ENCODE assay signal across 10 mouse cellular contexts in the genomic region with DNA sequence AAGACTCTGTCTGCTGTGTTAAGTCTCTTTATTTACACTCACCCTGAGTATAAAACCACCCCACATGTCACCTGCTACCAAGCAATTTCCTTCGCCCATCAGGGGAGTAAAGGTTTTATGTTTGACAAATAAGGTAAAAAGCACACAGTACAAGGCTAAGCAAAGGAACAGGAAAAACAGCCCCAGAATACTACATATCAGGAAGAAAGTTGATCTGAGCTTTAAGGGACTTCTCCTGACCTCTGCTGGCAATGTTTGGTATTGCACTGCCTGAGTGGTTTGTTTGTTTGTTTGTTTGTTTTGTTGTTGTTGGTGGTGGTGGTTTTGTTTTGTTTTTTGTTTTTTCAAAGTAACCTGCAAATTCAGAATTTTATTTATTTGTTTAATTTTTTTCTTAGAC. TPM values are rescaled to one million over a fixed set of nuclear protein-coding genes. Genes with fewer than 3 reads are reported as not detected.
DNase-seq lines count a peak whose midpoint lies in the region; ATAC-seq and TF ChIP-seq lines count a peak whose summit lies in the region.
"Had no signal": no experiment of that assay in that cellular context is flagged by ENCODE, and none has a peak within 500 bp of the region (broad histone marks: within the 10 kb centered on the region; RNA-seq: fewer than 3 reads in every experiment).

No protein-coding gene starts in this region.

- intact Hi-C loops in gastrocnemius, postnatal 14 days (cut with DNase I; ENCODE audit: low total_unique reads): no loop called here

- no peak overlapping the region for H3K27ac ChIP-seq in kidney, embryonic 16.5 days (ENCODE audit: low read length)
- no peak overlapping the region for H3K27ac ChIP-seq in MEL (ENCODE audit: control insufficient read depth, low read depth, low read length)
- H3K27ac ChIP-seq: lung, embryonic 15.5 days had no signal

- no peaks in the 10 kb centered on the region; the same call in 1 of the 2 replicates for H3K9me3 ChIP-seq in kidney, embryonic 16.5 days (ENCODE audit: low read length)
- H3K9me3 ChIP-seq in MEL (replicated peaks; ENCODE audit: insufficient read depth, low read length): no peaks in the 10 kb centered on the region
- H3K9me3 ChIP-seq: lung, embryonic 15.5 days had no signal

- H3K79me2 ChIP-seq in MEL (ENCODE audit: control insufficient read depth, insufficient read depth, low read length, poor library complexity): no peaks in the 10 kb centered on the region

- TF ChIP-seq EP300 in MEL (IDR thresholded peaks at IDR 0.05; ENCODE audit: low read depth in 1 of 2, low read length in 2 of 2): no peak

- no peak for ATAC-seq in kidney, embryonic 16.5 days (ENCODE audit: low FRiP score, low TSS enrichment)
- ATAC-seq in common myeloid progenitor, adult 5-6 weeks (replicated peaks; ENCODE audit: low read depth, poor library complexity, severe bottlenecking): peak; percentile 57; the same call in 1 of the 2 replicates

- DNase-seq in kidney, adult 9 months: peak; percentile 64
- peak; percentile 49 for DNase-seq in CD4-positive helper T cell, adult 2 months (ENCODE audit: low read depth, low spot score)
- DNase-seq in MEL (ENCODE audit: low read depth, low spot score): peak; percentile 79
- DNase-seq in layer of hippocampus, postnatal 10 days (ENCODE audit: low spot score in 2 of 2): peak; percentile 69 to 73
- DNase-seq in retina, embryonic 14.5 days (ENCODE audit: low spot score): peak; percentile 78
- no peak for DNase-seq in gastrocnemius, postnatal 14 days

- peak; percentile 96 for TF ChIP-seq RAD21 in MEL (IDR thresholded peaks at IDR 0.05; ENCODE audit: low read depth, low read length)

- TF ChIP-seq POLR2A in MEL (IDR thresholded peaks at IDR 0.05; ENCODE audit: control insufficient read depth in 1 of 2, insufficient read depth in 1 of 2, low read depth in 1 of 2, low read length in 2 of 2, poor library complexity in 1 of 2): no peak

- peak; percentile 59 to 99 (median 98) for TF ChIP-seq CTCF in MEL (IDR thresholded peaks at IDR 0.05 in 2 of 3, conservative IDR thresholded peaks at IDR 0.05 in 1 of 3; ENCODE audit: control insufficient read depth in 1 of 3, insufficient read depth in 1 of 3, low read depth in 2 of 3, low read length in 3 of 3, poor library complexity in 1 of 3, severe bottlenecking in 1 of 3)

- no peaks in the 10 kb centered on the region for H3K36me3 ChIP-seq in kidney, embryonic 16.5 days (ENCODE audit: insufficient read depth, low read length)
- H3K36me3 ChIP-seq in MEL (ENCODE audit: control insufficient read depth in 1 of 2, insufficient read depth in 2 of 2, low read length in 2 of 2): peaks cover 0 to 16% of the 10 kb centered on the region in 2 experiments; a peak in 2 of 4 replicates
- H3K36me3 ChIP-seq: lung, embryonic 15.5 days had no signal

- H3K9ac ChIP-seq in kidney, embryonic 16.5 days (replicated peaks; ENCODE audit: low read length): no peak overlapping the region
- no peak overlapping the region for H3K9ac ChIP-seq in MEL (ENCODE audit: control insufficient read depth, low read depth, low read length, poor library complexity, severe bottlenecking)
- H3K9ac ChIP-seq: lung, embryonic 15.5 days had no signal

- peaks cover 31% of the 10 kb centered on the region for H3K4me1 ChIP-seq in kidney, embryonic 16.5 days (ENCODE audit: insufficient read depth, low read length)
- peaks cover 18 to 25% of the 10 kb centered on the region in 2 experiments for H3K4me1 ChIP-seq in MEL (ENCODE audit: control insufficient read depth in 1 of 2, insufficient read depth in 2 of 2, low read length in 2 of 2)
- H3K4me1 ChIP-seq: lung, embryonic 15.5 days had no signal

- 49% methylated on average over 1 of the region's 1 CpGs for WGBS in kidney, embryonic 16.5 days

- no peak overlapping the region for H3K4me2 ChIP-seq in kidney, embryonic 16.5 days (replicated peaks; ENCODE audit: low read depth, low read length)
- H3K4me2 ChIP-seq: lung, embryonic 15.5 days had no signal

- no peaks in the 10 kb centered on the region for H3K27me3 ChIP-seq in kidney, embryonic 16.5 days (ENCODE audit: insufficient read depth, low read length)
- H3K27me3 ChIP-seq in MEL (ENCODE audit: control insufficient read depth in 1 of 2, insufficient read depth in 2 of 2, low read length in 2 of 2): no peaks in the 10 kb centered on the region
- H3K27me3 ChIP-seq: lung, embryonic 15.5 days had no signal

- no peak overlapping the region for H3K4me3 ChIP-seq in kidney, embryonic 16.5 days (ENCODE audit: low read length)
- no peak overlapping the region for H3K4me3 ChIP-seq in MEL (ENCODE audit: control insufficient read depth in 1 of 2, insufficient read depth in 1 of 2, low read depth in 2 of 2, low read length in 2 of 2)
- H3K4me3 ChIP-seq: lung, embryonic 15.5 days had no signal

TF ChIP-seq in MEL, 35 proteins besides CTCF, POLR2A, EP300 and RAD21:
- 0 out of 2 replicates have a peak, but pooled peaks have one; percentile 28 for TF ChIP-seq MAZ (IDR thresholded peaks at IDR 0.05; ENCODE audit: low read depth, low read length)
- 0 out of 2 replicates have a peak, but pooled peaks have one; percentile 11 for TF ChIP-seq BHLHE40 (IDR thresholded peaks at IDR 0.05; ENCODE audit: borderline replicate concordance, low read depth, low read length)
- no peak for TF ChIP-seq CHD2 (IDR thresholded peaks at IDR 0.05; ENCODE audit: low read length)
- TF ChIP-seq TAL1 (IDR thresholded peaks at IDR 0.05; ENCODE audit: low read length): no peak
- TF ChIP-seq HCFC1 (IDR thresholded peaks at IDR 0.05; ENCODE audit: low read depth, low read length): peak; percentile 39; the same call in 1 of the 2 replicates
- no peak for TF ChIP-seq MYC (IDR thresholded peaks at IDR 0.05; ENCODE audit: low read depth, low read length)
- TF ChIP-seq GABPA (IDR thresholded peaks at IDR 0.05; ENCODE audit: low read depth, low read length): no peak
- TF ChIP-seq POLR2AphosphoS5 (IDR thresholded peaks at IDR 0.05; ENCODE audit: borderline replicate concordance, low read depth, low read length): no peak
- no peak for TF ChIP-seq E2F4 (IDR thresholded peaks at IDR 0.05; ENCODE audit: borderline replicate concordance, low read depth, low read length)
- TF ChIP-seq NELFE (IDR thresholded peaks at IDR 0.05; ENCODE audit: low read depth, low read length): no peak
- no peak for TF ChIP-seq RCOR1 (IDR thresholded peaks at IDR 0.05; ENCODE audit: low read depth, low read length)
- TF ChIP-seq MXI1 (IDR thresholded peaks at IDR 0.05; ENCODE audit: low read depth, low read length): no peak
- TF ChIP-seq MAFK (IDR thresholded peaks at IDR 0.05; ENCODE audit: borderline replicate concordance, low read depth, low read length): no peak
- TF ChIP-seq ELF1 (IDR thresholded peaks at IDR 0.05; ENCODE audit: low read depth, low read length): peak; percentile 54; the same call in 1 of the 2 replicates
- TF ChIP-seq TBP (IDR thresholded peaks at IDR 0.05; ENCODE audit: low read depth, low read length): no peak
- no peak for TF ChIP-seq MEF2A (IDR thresholded peaks at IDR 0.05; ENCODE audit: extremely low read depth, insufficient replicate concordance, low read depth, low read length, poor library complexity, severe bottlenecking)
- TF ChIP-seq SMC3 (IDR thresholded peaks at IDR 0.05; ENCODE audit: low read depth, low read length): peak; percentile 92
- no peak for TF ChIP-seq USF1 (IDR thresholded peaks at IDR 0.05; ENCODE audit: low read depth, low read length)
- no peak for TF ChIP-seq GATA1 (IDR thresholded peaks at IDR 0.05; ENCODE audit: low read depth, low read length)
- TF ChIP-seq SIN3A (IDR thresholded peaks at IDR 0.05; ENCODE audit: low read length): peak; percentile 72; the same call in 1 of the 2 replicates
- no peak for TF ChIP-seq MYB (IDR thresholded peaks at IDR 0.05; ENCODE audit: low read depth, low read length)
- no peak for TF ChIP-seq MAX (IDR thresholded peaks at IDR 0.05; ENCODE audit: low read length)
- no peak for TF ChIP-seq UBTF (IDR thresholded peaks at IDR 0.05; ENCODE audit: borderline replicate concordance, insufficient read depth, low read depth, low read length)
- no peak for TF ChIP-seq ETS1 (IDR thresholded peaks at IDR 0.05; ENCODE audit: low read depth, low read length)
- peak; percentile 94 for TF ChIP-seq ZC3H11A (IDR thresholded peaks at IDR 0.05; ENCODE audit: low read depth, low read length)
TF ChIP-seq in MEL: peak in this region for 7.

RNA-seq across cellular contexts. Expression of a gene that starts 0.5 kb away (rescaled TPM):
- polyA plus RNA-seq in kidney, embryonic 16.5 days (2015; fragmentation: Nextera tagmentation; extraction: Ambion mirVana): not detected in 2 replicates
- total RNA-seq in MEL (2012; rRNA removed): not detected in 2 replicates
- not detected for polyA plus RNA-seq in MEL (2012; ENCODE audit: insufficient read depth in 1 of 2, insufficient read length in 2 of 2, low read depth in 1 of 2, low replicate concordance in 2 of 2, missing spikeins in 1 of 2)
- not detected in 2 replicates for total RNA-seq in common myeloid progenitor, adult 5-6 weeks (2017)
- 1 to 10 TPM in 1 of 2 experiments, not detected in 1; 1.6 TPM for total RNA-seq in layer of hippocampus, postnatal 10 days (2021)
- total RNA-seq in gastrocnemius, postnatal 14 days (2021): not detected
- polyA plus RNA-seq: stomach, embryonic 16.5 days had no signal

RNA-seq across cellular contexts. Expression of a gene that starts 41.7 kb away (rescaled TPM):
- polyA plus RNA-seq in kidney, embryonic 16.5 days (2015; fragmentation: Nextera tagmentation; extraction: Ambion mirVana): 366 and 377 TPM in 2 replicates
- 48.8 and 56.2 TPM in 2 replicates for total RNA-seq in MEL (2012; rRNA removed)
- 10 to 100 TPM; 57.0 to 90.9 TPM for polyA plus RNA-seq in MEL (2012; ENCODE audit: insufficient read depth in 1 of 2, insufficient read length in 2 of 2, low read depth in 1 of 2, low replicate concordance in 2 of 2, missing spikeins in 1 of 2)
- 118 and 127 TPM in 2 replicates for total RNA-seq in common myeloid progenitor, adult 5-6 weeks (2017)
- 100 to 1,000 TPM in 1 of 2 experiments, 10 to 100 TPM in 1; 93.4 to 122 TPM for total RNA-seq in layer of hippocampus, postnatal 10 days (2021)
- 10 to 100 TPM; 16.5 to 19.1 TPM for total RNA-seq in gastrocnemius, postnatal 14 days (2021)

RNA-seq across cellular contexts. Expression of a gene that starts 43.3 kb away (rescaled TPM):
- 6.6 and 7.8 TPM in 2 replicates for polyA plus RNA-seq in kidney, embryonic 16.5 days (2015; fragmentation: Nextera tagmentation; extraction: Ambion mirVana)
- 13.2 and 14.8 TPM in 2 replicates for total RNA-seq in MEL (2012; rRNA removed)
- 100 to 1,000 TPM in 1 of 2 experiments, 10 to 100 TPM in 1; 20.3 to 108 TPM for polyA plus RNA-seq in MEL (2012; ENCODE audit: insufficient read depth in 1 of 2, insufficient read length in 2 of 2, low read depth in 1 of 2, low replicate concordance in 2 of 2, missing spikeins in 1 of 2)
- total RNA-seq in common myeloid progenitor, adult 5-6 weeks (2017): 16.1 and 17.5 TPM in 2 replicates
- 100 to 1,000 TPM; 118 to 122 TPM for total RNA-seq in layer of hippocampus, postnatal 10 days (2021)
- total RNA-seq in gastrocnemius, postnatal 14 days (2021): 10 to 100 TPM; 21.4 to 22.4 TPM
